Mouse (Mus musculus): ENCODE data around the gene Col10a1. TPM values are rescaled to one million over a fixed set of nuclear protein-coding genes. Genes with fewer than 3 reads are reported as not detected.

The Col10a1 gene
- 0.49 TPM in 1 of 2 replicates, not detected in the other for polyA plus RNA-seq (2011; ENCODE audit: insufficient read depth, insufficient read length, low read depth, missing spikeins)

GRCm38 (mm10) chr10:34389681-34390080, at the start of gene Col10a1:
TSS of gene Col10a1 (plus strand) at chr10:34389981.
- Histone ChIP-seq H3K9me3 (replicated peaks; ENCODE audit: control insufficient read depth, insufficient read depth, low read length, poor library complexity, severe bottlenecking) (no peaks in the 10 kb centered on the region), H3K36me3 (ENCODE audit: control insufficient read depth, insufficient read depth, low read length, poor library complexity, severe bottlenecking) (no peaks in the 10 kb centered on the region), H3K4me3 (ENCODE audit: low read depth, low read length) (no peak within 1 kb of the TSS), H3K9ac (ENCODE audit: low read depth, poor library complexity, severe bottlenecking) (no peak within 1 kb of the TSS), H3K27ac (ENCODE audit: insufficient read depth, low read length) (no peak within 1 kb of the TSS), H3K4me1 (ENCODE audit: control insufficient read depth, insufficient read depth, low read length) (no peaks in the 10 kb centered on the region), H3K27me3 (ENCODE audit: control insufficient read depth, insufficient read depth, low read length, poor library complexity, severe bottlenecking) (no peaks in the 10 kb centered on the region)
- TF ChIP-seq POLR2A (IDR thresholded peaks at IDR 0.05; ENCODE audit: insufficient read depth, low read length) (no peak), CTCF (IDR thresholded peaks at IDR 0.05; ENCODE audit: low read depth, low read length) (no peak), EP300 (IDR thresholded peaks at IDR 0.05; ENCODE audit: insufficient read depth, low read depth, low read length) (no peak)

- no peaks in the 10 kb centered on the region for H3K27me3 ChIP-seq (ENCODE audit: control insufficient read depth, insufficient read depth, low read length, poor library complexity, severe bottlenecking)
- H3K4me3 ChIP-seq (ENCODE audit: low read depth, low read length): no peak overlapping the region
- H3K4me1 ChIP-seq (ENCODE audit: control insufficient read depth, insufficient read depth, low read length): no peaks in the 10 kb centered on the region
- no peaks in the 10 kb centered on the region for H3K9me3 ChIP-seq (replicated peaks; ENCODE audit: control insufficient read depth, insufficient read depth, low read length, poor library complexity, severe bottlenecking)
- no peak overlapping the region for H3K27ac ChIP-seq (ENCODE audit: insufficient read depth, low read length)
- no peak overlapping the region for H3K9ac ChIP-seq (ENCODE audit: low read depth, poor library complexity, severe bottlenecking)
- TF ChIP-seq EP300 (IDR thresholded peaks at IDR 0.05; ENCODE audit: insufficient read depth, low read depth, low read length) (no peak), CTCF (IDR thresholded peaks at IDR 0.05; ENCODE audit: low read depth, low read length) (no peak), POLR2A (IDR thresholded peaks at IDR 0.05; ENCODE audit: insufficient read depth, low read length) (no peak)
- no peaks in the 10 kb centered on the region for H3K36me3 ChIP-seq (ENCODE audit: control insufficient read depth, insufficient read depth, low read length, poor library complexity, severe bottlenecking)
Observed at GRCm38 (mm10) chr10:34341014-34341413, 48.8 kb upstream of the Col10a1 start.

- H3K4me3 ChIP-seq (ENCODE audit: low read depth, low read length): no peak overlapping the region
- H3K27ac ChIP-seq (ENCODE audit: insufficient read depth, low read length): no peak overlapping the region
Observed at GRCm38 (mm10) chr10:34341886-34342285, 47.9 kb upstream of the Col10a1 start.

GRCm38 (mm10) chr10:34352166-34352565, 37.6 kb upstream of the Col10a1 start:
- H3K27me3 ChIP-seq (ENCODE audit: control insufficient read depth, insufficient read depth, low read length, poor library complexity, severe bottlenecking): no peaks in the 10 kb centered on the region
- no peak overlapping the region for H3K9ac ChIP-seq (ENCODE audit: low read depth, poor library complexity, severe bottlenecking)
- H3K9me3 ChIP-seq (replicated peaks; ENCODE audit: control insufficient read depth, insufficient read depth, low read length, poor library complexity, severe bottlenecking): no peaks in the 10 kb centered on the region
- no peaks in the 10 kb centered on the region for H3K4me1 ChIP-seq (ENCODE audit: control insufficient read depth, insufficient read depth, low read length)
- no peak overlapping the region for H3K27ac ChIP-seq (ENCODE audit: insufficient read depth, low read length)
- H3K4me3 ChIP-seq (ENCODE audit: low read depth, low read length): no peak overlapping the region
- no peaks in the 10 kb centered on the region for H3K36me3 ChIP-seq (ENCODE audit: control insufficient read depth, insufficient read depth, low read length, poor library complexity, severe bottlenecking)
- no peak for TF ChIP-seq EP300 (IDR thresholded peaks at IDR 0.05; ENCODE audit: insufficient read depth, low read depth, low read length)

More at GRCm38 (mm10) chr10:34341886-34342285, 47.9 kb upstream of the Col10a1 start:
- Histone ChIP-seq H3K36me3 (ENCODE audit: control insufficient read depth, insufficient read depth, low read length, poor library complexity, severe bottlenecking) (no peaks in the 10 kb centered on the region), H3K27me3 (ENCODE audit: control insufficient read depth, insufficient read depth, low read length, poor library complexity, severe bottlenecking) (no peaks in the 10 kb centered on the region), H3K4me1 (ENCODE audit: control insufficient read depth, insufficient read depth, low read length) (no peaks in the 10 kb centered on the region), H3K9me3 (replicated peaks; ENCODE audit: control insufficient read depth, insufficient read depth, low read length, poor library complexity, severe bottlenecking) (no peaks in the 10 kb centered on the region), H3K9ac (ENCODE audit: low read depth, poor library complexity, severe bottlenecking) (no peak overlapping the region)
- TF ChIP-seq POLR2A (IDR thresholded peaks at IDR 0.05; ENCODE audit: insufficient read depth, low read length) (no peak), CTCF (IDR thresholded peaks at IDR 0.05; ENCODE audit: low read depth, low read length) (no peak), EP300 (IDR thresholded peaks at IDR 0.05; ENCODE audit: insufficient read depth, low read depth, low read length) (no peak)

- no peaks in the 10 kb centered on the region for H3K27me3 ChIP-seq (ENCODE audit: control insufficient read depth, insufficient read depth, low read length, poor library complexity, severe bottlenecking)
- TF ChIP-seq EP300 (IDR thresholded peaks at IDR 0.05; ENCODE audit: insufficient read depth, low read depth, low read length): no peak
- TF ChIP-seq POLR2A (IDR thresholded peaks at IDR 0.05; ENCODE audit: insufficient read depth, low read length): no peak
- no peak for TF ChIP-seq CTCF (IDR thresholded peaks at IDR 0.05; ENCODE audit: low read depth, low read length)
- no peaks in the 10 kb centered on the region for H3K9me3 ChIP-seq (replicated peaks; ENCODE audit: control insufficient read depth, insufficient read depth, low read length, poor library complexity, severe bottlenecking)
- no peaks in the 10 kb centered on the region for H3K4me1 ChIP-seq (ENCODE audit: control insufficient read depth, insufficient read depth, low read length)
- no peaks in the 10 kb centered on the region for H3K36me3 ChIP-seq (ENCODE audit: control insufficient read depth, insufficient read depth, low read length, poor library complexity, severe bottlenecking)
- H3K27ac ChIP-seq (ENCODE audit: insufficient read depth, low read length): no peak overlapping the region
- no peak overlapping the region for H3K4me3 ChIP-seq (ENCODE audit: low read depth, low read length)
- H3K9ac ChIP-seq (ENCODE audit: low read depth, poor library complexity, severe bottlenecking): no peak overlapping the region
Observed at GRCm38 (mm10) chr10:34358263-34358662, 31.5 kb upstream of the Col10a1 start.

- Histone ChIP-seq H3K9me3 (replicated peaks; ENCODE audit: control insufficient read depth, insufficient read depth, low read length, poor library complexity, severe bottlenecking) (no peaks in the 10 kb centered on the region), H3K36me3 (ENCODE audit: control insufficient read depth, insufficient read depth, low read length, poor library complexity, severe bottlenecking) (no peaks in the 10 kb centered on the region), H3K9ac (ENCODE audit: low read depth, poor library complexity, severe bottlenecking) (no peak overlapping the region), H3K4me1 (ENCODE audit: control insufficient read depth, insufficient read depth, low read length) (no peaks in the 10 kb centered on the region), H3K27me3 (ENCODE audit: control insufficient read depth, insufficient read depth, low read length, poor library complexity, severe bottlenecking) (no peaks in the 10 kb centered on the region), H3K4me3 (ENCODE audit: low read depth, low read length) (no peak overlapping the region), H3K27ac (ENCODE audit: insufficient read depth, low read length) (no peak overlapping the region)
- no peak for TF ChIP-seq CTCF (IDR thresholded peaks at IDR 0.05; ENCODE audit: low read depth, low read length)
- no peak for TF ChIP-seq POLR2A (IDR thresholded peaks at IDR 0.05; ENCODE audit: insufficient read depth, low read length)
Observed at GRCm38 (mm10) chr10:34363756-34364155, 26.0 kb upstream of the Col10a1 start.

All from ES-Bruce4 (cell line).